Mouse (Mus musculus) v-Abl transformed pro-B cells (cell line): ENCODE measurements around the gene Glra4.
"Not testable (repeated sequence)": the region's sequence is repeated elsewhere in the genome, so short reads cannot be mapped to it uniquely, and the experiment has no call there.

Source experiments
- in situ Hi-C, 2 experiments: fragments of 400-800 bp; cut with MboI; formaldehyde crosslinking; loops; one replicate each; pipeline ENCODE4 v1.15.1; 2025; ENCODE audit not compliant: unreplicated experiment in 2 of 2

The Glra4 gene

DNA sequence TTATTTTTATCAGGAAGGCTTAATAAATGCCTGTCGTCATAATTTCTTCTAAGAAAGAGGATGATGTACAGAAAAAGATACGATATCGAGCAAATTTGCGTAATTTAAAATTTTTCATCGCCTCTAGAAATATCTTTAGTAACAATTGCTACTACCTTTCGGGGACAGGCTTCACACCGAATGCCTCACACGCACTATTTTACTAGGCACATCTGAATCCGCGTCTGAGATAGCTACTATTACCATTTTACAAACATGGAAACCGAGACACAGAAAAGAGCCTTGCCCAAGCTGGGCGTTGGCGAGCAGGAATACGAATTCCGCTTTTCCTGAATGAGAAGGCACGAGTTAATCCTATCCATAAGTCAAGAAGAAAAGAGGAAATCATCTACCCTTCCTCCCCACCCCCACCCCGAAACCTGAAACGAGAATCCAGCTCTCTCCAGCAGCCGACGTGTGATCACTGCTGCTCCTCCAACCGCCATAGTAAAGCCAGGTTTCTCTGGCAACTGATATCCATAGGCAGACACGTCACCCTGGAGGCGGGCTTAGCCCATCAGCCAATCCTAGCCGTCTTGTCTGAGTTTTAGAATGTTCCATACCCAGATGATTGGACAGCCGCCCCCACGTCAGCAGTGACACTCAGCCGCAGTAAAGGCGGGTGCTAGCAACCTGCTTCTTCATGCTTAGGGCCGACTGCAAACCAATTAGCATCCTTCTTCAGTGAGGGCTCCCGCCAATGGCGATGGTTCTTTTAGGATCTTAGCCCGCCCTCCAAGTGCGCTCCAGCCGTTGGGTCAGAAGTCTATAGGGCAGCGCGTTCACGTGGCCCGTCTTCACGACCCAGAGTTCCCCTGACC, 38.9 kb downstream of the Glra4 start:
- in situ Hi-C loops: loop anchor here in 1 of 2 experiments (10.0 to 25.0 kb wide), 3 partner anchors 84 to 404 kb away; partner anchors contain the start of gene Plp1

- in situ Hi-C loops: loop anchor here in 1 of 2 experiments (10.0 to 25.0 kb wide), 3 partner anchors 85 to 405 kb away; partner anchors contain the start of gene Plp1
Observed at GRCm38 (mm10) chrX:136740087-136740790, 39.7 kb downstream of the Glra4 start.

- in situ Hi-C loops: loop anchor here in 1 of 2 experiments (25.0 kb wide), 1 partner anchor 280 kb away; no protein-coding TSS in a partner anchor
Observed at GRCm38 (mm10) chrX:136732016-136732415, 47.9 kb downstream of the Glra4 start.

DNA sequence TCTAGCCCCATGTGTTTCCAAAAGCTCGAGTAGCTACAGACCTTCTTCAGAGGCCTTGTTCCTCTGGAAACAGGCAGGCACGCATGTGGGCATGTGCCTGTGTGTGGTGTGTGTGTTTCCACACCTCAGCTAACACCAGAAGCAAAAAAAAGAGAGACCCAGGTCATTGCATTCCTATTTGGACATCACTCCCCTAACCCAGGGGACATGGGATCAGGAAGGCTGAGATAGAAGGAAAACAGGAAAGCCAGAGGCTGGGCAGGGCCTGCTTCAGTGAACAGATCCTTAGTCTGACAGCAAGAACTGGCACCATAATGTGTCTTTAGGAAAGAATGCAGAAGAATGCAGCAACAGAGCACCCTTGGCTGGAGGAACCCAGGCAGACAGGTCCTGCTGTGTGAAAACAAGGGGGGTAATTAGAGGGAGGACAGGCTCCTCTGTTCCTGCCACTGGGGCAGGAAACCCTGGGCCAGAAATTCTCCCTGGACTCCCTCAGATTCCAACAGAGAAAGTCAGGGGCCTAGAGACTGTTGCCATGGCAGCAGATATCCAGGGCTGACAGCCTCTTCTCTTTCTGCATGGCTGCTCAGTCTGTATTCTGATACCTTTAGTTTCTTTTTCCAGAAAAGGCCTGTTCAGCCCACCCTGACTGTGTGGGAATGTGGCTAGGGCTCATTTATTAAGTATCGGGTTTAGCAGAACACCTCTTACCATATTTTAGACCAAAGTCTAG, 65.0 kb downstream of the Glra4 start:
- in situ Hi-C loops: not testable (repeated sequence)

DNA sequence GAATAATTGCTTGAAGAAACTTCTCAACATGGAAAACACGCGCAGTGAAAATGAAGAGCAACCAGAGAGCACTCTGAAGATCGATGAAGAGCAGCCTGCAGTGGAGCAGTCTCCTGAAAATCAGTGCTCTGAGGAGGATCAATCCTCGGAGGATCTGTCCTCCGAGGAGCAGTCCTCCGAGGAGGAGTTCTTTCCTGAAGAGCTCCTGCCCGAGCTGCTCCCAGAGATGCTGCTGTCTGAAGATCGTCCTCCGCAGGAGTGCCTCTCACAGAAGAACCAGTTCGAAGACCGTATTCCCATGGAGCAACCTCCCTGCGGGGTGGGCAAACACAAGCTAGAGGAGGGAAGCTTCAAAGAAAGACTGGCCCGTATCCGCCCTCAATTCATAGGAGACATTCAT, 71.2 kb downstream of the Glra4 start:
- in situ Hi-C loops: no loop called here

DNA sequence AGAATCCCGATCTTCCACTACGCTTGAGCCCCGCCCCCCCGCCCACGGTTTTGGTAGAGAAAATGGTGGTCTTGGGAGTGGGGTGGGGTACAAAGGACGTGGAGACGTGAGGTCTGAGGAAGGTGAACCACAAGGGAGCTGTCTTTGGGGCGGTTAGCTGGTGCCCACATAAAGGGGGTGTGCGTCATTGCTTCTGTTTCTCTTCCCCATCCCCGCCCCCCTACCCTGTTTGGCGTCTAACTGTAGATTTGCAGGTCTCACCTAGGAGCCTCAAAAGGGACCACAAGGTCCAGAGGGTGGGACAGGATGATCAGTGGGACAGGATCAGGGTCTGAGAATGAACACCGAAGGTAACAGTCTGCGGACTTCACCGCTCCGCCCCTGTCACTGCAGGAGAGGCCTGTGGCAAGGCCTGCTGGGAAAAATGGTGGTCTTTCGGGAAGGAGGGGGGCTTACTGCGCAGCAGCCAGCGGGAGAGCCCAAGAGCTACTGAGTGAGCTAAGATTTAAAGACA, 71.7 kb downstream of the Glra4 start:
- in situ Hi-C loops: no loop called here
